Comparison of ENCODE assay signal across 9 mouse cellular contexts in the genomic region with DNA sequence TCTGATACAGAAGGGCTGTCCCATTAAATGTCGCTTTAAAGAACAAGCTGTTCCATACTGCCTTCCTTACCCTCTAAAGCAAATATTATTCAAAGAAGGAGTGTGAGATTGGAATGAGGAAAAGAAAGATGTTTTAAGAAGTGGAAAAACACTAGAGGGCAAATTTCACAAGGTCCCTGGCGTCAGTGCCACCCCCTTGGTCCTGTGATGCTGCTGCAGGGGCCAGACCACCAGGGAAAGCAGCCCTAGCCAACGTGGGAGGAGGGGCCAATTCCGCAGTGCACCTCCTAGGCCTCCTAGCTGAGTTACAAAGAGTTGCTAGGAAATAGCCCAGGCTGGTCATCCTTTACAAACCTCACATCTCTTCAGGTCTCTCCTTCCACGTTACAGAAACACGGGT. TPM values are rescaled to one million over a fixed set of nuclear protein-coding genes. Genes with fewer than 3 reads are reported as not detected.
DNase-seq lines count a peak whose midpoint lies in the region; ATAC-seq and TF ChIP-seq lines count a peak whose summit lies in the region.
"Had no signal": no experiment of that assay in that cellular context is flagged by ENCODE, and none has a peak within 500 bp of the region (broad histone marks: within the 10 kb centered on the region; RNA-seq: fewer than 3 reads in every experiment).

No protein-coding gene starts in this region.

- peak; percentile 16 for DNase-seq in thymus, postnatal 25 days
- DNase-seq in thymus, adult 2 months: no peak
- no peak for DNase-seq in embryonic facial prominence, embryonic 14.5 days (ENCODE audit: low spot score)
- peak; percentile 68 for DNase-seq in lung, postnatal 14 days
- DNase-seq in retina, embryonic 14.5 days (ENCODE audit: low spot score): no peak
- no peak for DNase-seq in gastrocnemius, postnatal 10 days
- no peak for DNase-seq in yolk sac, embryonic 10.5 days (ENCODE audit: low spot score)

- H3K36me3 ChIP-seq in thymus, adult 2 months (ENCODE audit: control insufficient read depth, insufficient read depth, low read length): 0 out of 2 replicates have a peak, but pooled peaks cover 3% of the 10 kb centered on the region
- no peaks in the 10 kb centered on the region for H3K36me3 ChIP-seq in embryonic facial prominence, embryonic 14.5 days (ENCODE audit: control insufficient read depth, insufficient read depth, low read length)
- H3K36me3 ChIP-seq in intestine, embryonic 15.5 days: no peaks in the 10 kb centered on the region; the same call in 1 of the 2 replicates

- TF ChIP-seq CTCF in thymus, adult 2 months (IDR thresholded peaks at IDR 0.05; ENCODE audit: borderline replicate concordance, control insufficient read depth, extremely low read depth, insufficient read depth, low read length, poor library complexity): no peak

- H3K27me3 ChIP-seq in thymus, adult 2 months (ENCODE audit: control insufficient read depth, insufficient read depth, low read length): no peaks in the 10 kb centered on the region
- peaks cover 48% of the 10 kb centered on the region for H3K27me3 ChIP-seq in embryonic facial prominence, embryonic 14.5 days (replicated peaks; ENCODE audit: control insufficient read depth, insufficient read depth, low read length)
- peaks cover 12% of the 10 kb centered on the region for H3K27me3 ChIP-seq in intestine, embryonic 15.5 days (replicated peaks)

- H3K4me2 ChIP-seq in embryonic facial prominence, embryonic 14.5 days (ENCODE audit: low read depth, low read length): peak overlapping the region; percentile 88
- peak overlapping the region; percentile 79 for H3K4me2 ChIP-seq in intestine, embryonic 15.5 days (replicated peaks)

- no peaks in the 10 kb centered on the region for H3K9me3 ChIP-seq in embryonic facial prominence, embryonic 14.5 days (ENCODE audit: control insufficient read depth, low read length)
- no peaks in the 10 kb centered on the region for H3K9me3 ChIP-seq in intestine, embryonic 15.5 days

- no peak overlapping the region for H3K27ac ChIP-seq in thymus, adult 2 months (ENCODE audit: control insufficient read depth, insufficient read depth, low read length)
- no peak overlapping the region for H3K27ac ChIP-seq in embryonic facial prominence, embryonic 14.5 days (replicated peaks; ENCODE audit: low read depth, low read length)
- H3K27ac ChIP-seq in intestine, embryonic 15.5 days: peak overlapping the region; percentile 90
- H3K27ac ChIP-seq: macrophage had no signal

- peaks cover 54% of the 10 kb centered on the region for H3K4me1 ChIP-seq in thymus, adult 2 months (replicated peaks; ENCODE audit: control insufficient read depth, insufficient read depth, low read length)
- H3K4me1 ChIP-seq in embryonic facial prominence, embryonic 14.5 days (ENCODE audit: control insufficient read depth, insufficient read depth, low read length): peaks cover 11% of the 10 kb centered on the region
- H3K4me1 ChIP-seq in intestine, embryonic 15.5 days (replicated peaks): peaks cover 13% of the 10 kb centered on the region

- 85% methylated on average over 6 of the region's 6 CpGs for WGBS in thymus, adult 2 months
- WGBS in embryonic facial prominence, embryonic 14.5 days: 24% methylated on average over 6 of the region's 6 CpGs
- WGBS in intestine, embryonic 15.5 days: 24% methylated on average over 6 of the region's 6 CpGs

- no peak for ATAC-seq in embryonic facial prominence, embryonic 14.5 days (ENCODE audit: low read depth)
- no peak for ATAC-seq in intestine, embryonic 15.5 days

- no peak for TF ChIP-seq POLR2A in thymus, adult 2 months (IDR thresholded peaks at IDR 0.05; ENCODE audit: control insufficient read depth, extremely low read depth, insufficient read depth, low read length, poor library complexity)

- H3K4me3 ChIP-seq in thymus, adult 2 months (ENCODE audit: control insufficient read depth, insufficient read depth, low read length): no peak overlapping the region
- H3K4me3 ChIP-seq in embryonic facial prominence, embryonic 14.5 days (ENCODE audit: low read depth, low read length): peak overlapping the region; percentile 70
- H3K4me3 ChIP-seq in intestine, embryonic 15.5 days (replicated peaks): peak overlapping the region; percentile 75

- no peak overlapping the region for H3K9ac ChIP-seq in embryonic facial prominence, embryonic 14.5 days (ENCODE audit: low read depth, low read length)
- H3K9ac ChIP-seq in intestine, embryonic 15.5 days: peak overlapping the region; percentile 46

RNA-seq across cellular contexts. Expression of a gene that starts 2.1 kb away (rescaled TPM):
- 56.5 and 59.4 TPM in 2 replicates for polyA plus RNA-seq in thymus, adult 2 months (2012; rRNA removed)
- 37.0 and 44.0 TPM in 2 replicates for polyA plus RNA-seq in embryonic facial prominence, embryonic 14.5 days (2014; fragmentation: Nextera tagmentation; extraction: Ambion mirVana)
- polyA plus RNA-seq in intestine, embryonic 15.5 days (2015; fragmentation: Nextera tagmentation; extraction: Ambion mirVana): 203 TPM in 2 replicates
- 100 to 1,000 TPM; 118 to 124 TPM for total RNA-seq in gastrocnemius, postnatal 10 days (2021)

Comparison
In these comparisons a context has a peak if more than half of its experiments do, and no peak if none do; other contexts are left out.
1. DNase-seq: peak in thymus, postnatal 25 days (single experiment) and lung, postnatal 14 days (single experiment); none in thymus, adult 2 months (single experiment), embryonic facial prominence, embryonic 14.5 days (single experiment), retina, embryonic 14.5 days (single experiment), gastrocnemius, postnatal 10 days (single experiment) and yolk sac, embryonic 10.5 days (single experiment).